Mouse (Mus musculus): ENCODE measurements around the gene Trim2.

GRCm38 (mm10) chr3:84190513-84191061, 116.1 kb downstream of the Trim2 start:
- TF ChIP-seq USF1 (IDR thresholded peaks at IDR 0.05; ENCODE audit: low read depth) (no peak), POLR2A (IDR thresholded peaks at IDR 0.05; ENCODE audit: insufficient read length, low read depth) (no peak)

Data from myocyte (in vitro differentiated cells).